Mouse (Mus musculus) 416B (cell line): ENCODE results near the gene Spx.

Source experiments
- DNase-seq: peaks from one replicate; pipeline ENCODE4 v3.0.0; 2011; ENCODE audit warnings: low read depth

The Spx gene

DNA sequence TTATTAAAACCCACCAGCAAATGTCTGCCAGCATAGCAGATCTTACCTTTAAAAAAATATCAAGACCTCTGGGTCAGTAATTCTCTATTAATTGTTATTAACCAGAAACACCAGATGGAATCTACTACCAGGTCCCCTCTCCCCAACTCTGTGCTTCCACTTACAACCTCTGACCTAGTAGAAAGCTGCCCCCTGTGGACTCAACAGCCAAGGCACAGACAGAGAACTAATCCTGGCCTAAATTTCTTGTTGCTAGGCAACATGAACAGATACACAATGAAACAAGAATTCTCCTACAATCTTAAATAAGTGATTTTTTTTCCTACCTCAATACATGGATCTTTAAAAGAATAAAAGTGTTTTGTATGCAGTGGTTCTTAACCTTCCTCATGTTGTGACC, 15.8 kb downstream of the Spx start:
- DNase-seq, result no peak

DNA sequence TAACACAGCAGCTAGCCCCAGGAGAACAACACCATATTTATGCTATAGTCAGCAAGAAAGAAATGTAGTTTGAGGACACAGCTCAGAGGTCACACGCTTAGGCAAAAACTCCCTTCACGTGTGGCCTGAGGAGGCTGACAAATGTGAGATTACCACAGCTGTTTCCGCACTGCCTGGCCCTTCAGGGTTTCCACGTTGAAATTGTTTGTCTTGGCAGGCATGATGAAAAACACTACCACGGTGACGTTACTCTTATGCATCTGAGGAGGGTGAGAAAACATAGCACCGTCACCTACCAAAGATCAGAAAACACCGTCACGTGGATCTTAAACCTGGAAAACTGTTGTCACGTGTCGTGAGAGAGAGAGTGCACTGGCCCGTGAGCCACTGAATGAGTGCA, 38.1 kb downstream of the Spx start:
- no peak for DNase-seq

DNA sequence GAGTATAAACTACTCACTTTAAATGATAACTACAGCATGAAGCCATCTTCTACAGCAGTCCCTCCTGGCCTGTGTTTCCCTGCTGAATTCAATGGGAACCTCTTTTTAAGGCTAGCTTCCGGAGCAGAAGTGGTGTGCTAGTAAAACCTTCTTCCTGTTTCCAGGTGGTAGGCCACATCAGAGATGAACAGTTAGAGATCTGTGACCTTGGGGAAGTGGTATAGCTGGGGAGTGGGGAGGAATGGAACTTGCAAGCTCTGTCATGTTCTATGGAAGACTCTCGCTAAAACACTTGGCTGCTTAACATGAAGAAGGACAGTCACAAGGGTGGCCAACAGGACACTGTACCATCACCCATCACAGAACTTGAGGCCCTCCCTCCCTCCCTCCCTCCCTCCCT, 40.1 kb downstream of the Spx start:
- DNase-seq, result peak; percentile 15

- DNase-seq, result peak; percentile 10
These were observed 42.2 kb downstream of the Spx start for GRCm38 (mm10) chr6:142455314-142455996.

DNA sequence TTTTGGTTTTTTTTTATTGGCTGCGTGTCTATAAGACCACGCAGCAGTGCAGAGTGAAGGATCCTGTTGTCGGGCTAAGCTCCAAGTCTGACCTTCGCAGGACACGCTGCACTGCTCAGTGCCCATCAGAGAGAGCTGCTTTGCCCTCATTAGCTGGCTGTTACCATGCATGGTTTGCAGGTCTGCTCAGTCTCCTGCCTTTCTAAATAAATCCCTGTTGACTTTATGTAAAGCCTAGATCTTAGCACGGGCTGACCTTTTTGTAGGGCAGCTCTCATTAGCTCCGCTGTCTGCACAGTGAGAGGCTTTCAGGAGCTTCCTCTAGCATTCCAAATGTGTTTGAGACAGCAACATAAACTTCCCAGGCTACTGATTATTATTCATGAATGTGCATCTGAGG, 44.8 kb downstream of the Spx start:
- no peak for DNase-seq

DNA sequence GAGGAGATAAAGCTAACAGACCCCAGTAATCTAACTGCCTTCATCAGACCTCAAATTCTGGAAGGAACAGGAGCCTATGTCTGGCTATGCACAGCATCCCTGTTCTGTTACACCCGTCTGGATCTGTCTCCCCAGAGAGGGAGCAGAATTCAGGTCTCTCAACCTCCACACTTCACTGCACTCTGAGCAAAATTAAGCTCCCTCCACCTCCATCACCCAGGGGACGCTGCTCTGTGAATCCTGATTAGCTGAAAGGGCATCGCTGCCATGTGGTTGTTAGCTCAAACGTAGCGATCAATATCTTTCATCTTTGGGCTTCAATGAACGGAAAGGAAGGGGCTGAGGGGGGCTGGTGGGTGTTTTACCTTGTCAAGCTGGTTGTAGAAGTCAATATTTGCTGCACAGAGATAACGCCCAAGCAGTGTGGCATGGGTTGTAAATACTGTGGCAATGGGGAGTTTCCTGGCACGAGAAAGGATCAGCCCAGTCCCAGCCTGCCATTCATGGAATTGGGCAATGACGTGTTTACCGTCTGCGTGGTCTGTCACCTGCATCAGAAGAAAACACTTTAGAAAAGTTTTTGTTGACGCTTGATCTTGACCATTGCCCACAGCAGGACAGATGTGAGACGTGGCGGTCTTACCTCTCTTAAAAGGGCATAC, 45.9 kb downstream of the Spx start:
- DNase-seq, result no peak

DNA sequence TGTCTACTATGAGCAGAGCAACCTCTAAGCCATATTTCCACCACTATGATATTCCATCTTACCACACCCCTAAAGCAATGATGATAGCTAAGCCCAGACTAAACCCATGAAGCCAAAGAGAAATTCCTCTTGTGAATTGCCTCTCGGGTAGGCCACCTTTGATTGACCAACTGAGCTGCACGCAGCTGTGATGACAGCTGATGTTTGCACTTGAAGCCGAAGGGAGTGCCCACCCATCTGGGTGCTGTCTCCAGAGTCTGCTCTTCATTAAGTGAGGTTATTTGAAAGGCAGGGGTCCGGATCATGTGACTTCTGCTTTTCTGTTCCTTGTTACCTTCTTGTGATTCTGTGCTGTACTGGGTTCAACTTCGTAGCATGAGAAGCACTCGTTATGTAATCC, 49.0 kb downstream of the Spx start:
- DNase-seq, result no peak
